Mouse (Mus musculus) stomach, embryonic 14.5 days (tissue): Measurements from ENCODE around the gene Zfp260. TPM values are rescaled to one million over a fixed set of nuclear protein-coding genes. Genes with fewer than 3 reads are reported as not detected.

Source experiments
- ATAC-seq: fragments of 200-750 bp; cut with Nextera tagmentation; 2 replicates; pipeline ENCODE4 v1.8.0; 2017; ENCODE audit warnings: low read depth, moderate TSS enrichment; ENCODE audit not compliant: insufficient number of reproducible peaks, insufficient read depth, low FRiP score
- H3K27ac ChIP-seq: fragments of 300-500 bp; sonication (generic); 2 replicates; pipeline ENCODE4 v1.5.1; 2014; ENCODE audit warnings: mild to moderate bottlenecking, low read length, moderate library complexity, mixed read lengths
- H3K27me3 ChIP-seq: fragments of 300-500 bp; sonication (generic); 2 replicates; pipeline ENCODE4 v1.6.1; 2014; ENCODE audit warnings: low read length, control low read depth, mixed read lengths; ENCODE audit not compliant: control insufficient read depth, insufficient read depth
- H3K36me3 ChIP-seq: fragments of 300-500 bp; sonication (generic); 2 replicates; pipeline ENCODE4 v1.6.1; 2014; ENCODE audit warnings: mild to moderate bottlenecking, control low read depth, low read length, moderate library complexity, mixed read lengths; ENCODE audit not compliant: control insufficient read depth, insufficient read depth
- H3K4me1 ChIP-seq: fragments of 300-500 bp; sonication (generic); 2 replicates; pipeline ENCODE4 v1.6.1; 2014; ENCODE audit warnings: low read length, control low read depth, mixed read lengths; ENCODE audit not compliant: control insufficient read depth, insufficient read depth
- H3K4me2 ChIP-seq: fragments of 300-500 bp; sonication (generic); replicated peaks from 2 replicates; pipeline ENCODE4 v1.6.1; 2014; ENCODE audit warnings: low read depth, low read length, control low read depth
- H3K4me3 ChIP-seq: fragments of 300-500 bp; sonication (generic); 2 replicates; pipeline ENCODE4 v1.5.1; 2014; ENCODE audit warnings: low read depth, low read length, control low read depth
- H3K9ac ChIP-seq: fragments of 300-500 bp; sonication (generic); replicated peaks from 2 replicates; pipeline ENCODE4 v1.6.1; 2014; ENCODE audit warnings: low read depth, mild to moderate bottlenecking, control low read depth, low read length, moderate library complexity, mixed read lengths
- H3K9me3 ChIP-seq: fragments of 300-500 bp; sonication (generic); 2 replicates; pipeline ENCODE4 v1.6.1; 2016; ENCODE audit warnings: low read depth, low read length, control low read depth; ENCODE audit not compliant: control insufficient read depth
- WGBS: fragments of 180-500 bp; shearing (Covaris S2); extraction: QIAGEN DNeasy Blood & Tissue Kit; methylation state at CpG from one replicate; pipeline ENCODE4 v1.1.7; 2014; 5-methylcytosine and 5-hydroxymethylcytosine counted together
- polyA plus RNA-seq: library from polyadenylated mRNA; unstranded; fragments of >200 nt; fragmentation: Nextera tagmentation; extraction: Ambion mirVana; gene quantifications from 2 replicates; pipeline ENCODE4 v1.2.1, GENCODE M21; 2014

Gene Zfp260
- polyA plus RNA-seq, 1 experiment from 2014 or later: 132 TPM

GRCm38 (mm10) chr7:30086524-30086923 is 8.1 kb upstream of the Zfp260 start:
- no peak overlapping the region for H3K27ac ChIP-seq
- H3K36me3 ChIP-seq: peaks cover 27% of the 10 kb centered on the region
- no peak overlapping the region for H3K4me2 ChIP-seq
- no peak for ATAC-seq
- H3K4me1 ChIP-seq: peaks cover 6% of the 10 kb centered on the region; the same call in 1 of the 2 replicates
- no peaks in the 10 kb centered on the region for H3K9me3 ChIP-seq
- 92% methylated on average over 9 of the region's 9 CpGs for whole genome bisulfite sequencing
- no peak overlapping the region for H3K4me3 ChIP-seq
- no peak overlapping the region for H3K9ac ChIP-seq
- no peaks in the 10 kb centered on the region for H3K27me3 ChIP-seq

- Histone ChIP-seq H3K9me3 (no peaks in the 10 kb centered on the region), H3K4me3 (peak overlapping the region; percentile 42), H3K27ac (no peak overlapping the region), H3K4me1 (peaks cover 11% of the 10 kb centered on the region; the same call in 1 of the 2 replicates), H3K9ac (peak overlapping the region; percentile 34), H3K4me2 (peak overlapping the region; percentile 64), H3K36me3 (peaks cover 25% of the 10 kb centered on the region), H3K27me3 (no peaks in the 10 kb centered on the region)
- 13% methylated on average over 6 of the region's 6 CpGs for WGBS
- no peak for ATAC-seq
Observed at GRCm38 (mm10) chr7:30089405-30089804, 5.2 kb upstream of the Zfp260 start.

GRCm38 (mm10) chr7:30090092-30090969 is 4.2 kb upstream of the Zfp260 start, which contains the start of the genes Gm26920 and Zfp566:
Gene Gm26920 (minus strand): TSS chr7:30090410.
Gene Zfp566 (minus strand): TSS chr7:30090527.
- H3K9me3 ChIP-seq: no peaks in the 10 kb centered on the region
- H3K36me3 ChIP-seq: peaks cover 17% of the 10 kb centered on the region
- peak within 1 kb of the TSS; percentile 34 for H3K9ac ChIP-seq
- peak within 1 kb of the TSS; percentile 40; the same call in 1 of the 2 replicates for H3K27ac ChIP-seq
- peak; percentile 92 for ATAC-seq
- no peaks in the 10 kb centered on the region for H3K27me3 ChIP-seq
- WGBS: under 1% methylated on average over 40 of the region's 40 CpGs
- H3K4me3 ChIP-seq: peak within 1 kb of the TSS; percentile 42
- peaks cover 11% of the 10 kb centered on the region; the same call in 1 of the 2 replicates for H3K4me1 ChIP-seq
- peak within 1 kb of the TSS; percentile 66 for H3K4me2 ChIP-seq

GRCm38 (mm10) chr7:30090970-30091585 is 3.5 kb upstream of the Zfp260 start:
- Histone ChIP-seq H3K27ac (peak overlapping the region; percentile 40; the same call in 1 of the 2 replicates), H3K4me2 (peak overlapping the region; percentile 66), H3K4me1 (peaks cover 11% of the 10 kb centered on the region; the same call in 1 of the 2 replicates), H3K27me3 (no peaks in the 10 kb centered on the region), H3K4me3 (peak overlapping the region; percentile 42), H3K9ac (0 out of 2 replicates have a peak overlapping the region, but pooled peaks have one; percentile 6), H3K9me3 (no peaks in the 10 kb centered on the region), H3K36me3 (peaks cover 10% of the 10 kb centered on the region)
- WGBS: 10% methylated on average over 9 of the region's 9 CpGs
- ATAC-seq: no peak

GRCm38 (mm10) chr7:30092666-30093065 is 1.9 kb upstream of the Zfp260 start:
- no peak overlapping the region for H3K4me3 ChIP-seq
- no peak for ATAC-seq

GRCm38 (mm10) chr7:30093918-30094415 is 610 bp upstream of the Zfp260 start:
- peaks cover 15% of the 10 kb centered on the region for H3K4me1 ChIP-seq
- no peak overlapping the region for H3K9ac ChIP-seq
- peak overlapping the region; percentile 52 for H3K4me2 ChIP-seq
- H3K27ac ChIP-seq: peak overlapping the region; percentile 27; the same call in 1 of the 2 replicates
- H3K9me3 ChIP-seq: no peaks in the 10 kb centered on the region
- ATAC-seq: no peak
- peak overlapping the region; percentile 53 for H3K4me3 ChIP-seq
- no peaks in the 10 kb centered on the region for H3K27me3 ChIP-seq
- peaks cover 5% of the 10 kb centered on the region; the same call in 1 of the 2 replicates for H3K36me3 ChIP-seq
- 72% methylated on average over 6 of the region's 6 CpGs for WGBS

More at GRCm38 (mm10) chr7:30092666-30093065, 1.9 kb upstream of the Zfp260 start:
- Histone ChIP-seq H3K4me1 (peaks cover 14% of the 10 kb centered on the region), H3K27ac (no peak overlapping the region), H3K9me3 (no peaks in the 10 kb centered on the region), H3K36me3 (no peaks in the 10 kb centered on the region; the same call in 1 of the 2 replicates), H3K9ac (no peak overlapping the region; the same call in 1 of the 2 replicates), H3K4me2 (no peak overlapping the region), H3K27me3 (no peaks in the 10 kb centered on the region)
- 80% methylated on average over 9 of the region's 9 CpGs for WGBS

GRCm38 (mm10) chr7:30095551-30096125 is 1.1 kb downstream of the Zfp260 start:
- no peaks in the 10 kb centered on the region for H3K9me3 ChIP-seq
- ATAC-seq: no peak
- peaks cover 10% of the 10 kb centered on the region for H3K4me1 ChIP-seq
- H3K9ac ChIP-seq: peak overlapping the region; percentile 62
- under 1% methylated on average over 5 of the region's 5 CpGs for WGBS
- peak overlapping the region; percentile 83 for H3K4me2 ChIP-seq
- peak overlapping the region; percentile 53 for H3K4me3 ChIP-seq
- peak overlapping the region; percentile 36; the same call in 1 of the 2 replicates for H3K27ac ChIP-seq
- H3K36me3 ChIP-seq: peaks cover 16% of the 10 kb centered on the region
- no peaks in the 10 kb centered on the region for H3K27me3 ChIP-seq

GRCm38 (mm10) chr7:30099297-30099696 is 4.7 kb downstream of the Zfp260 start:
- H3K9me3 ChIP-seq: peaks cover 16% of the 10 kb centered on the region
- no peaks in the 10 kb centered on the region for H3K27me3 ChIP-seq
- no peak overlapping the region for H3K27ac ChIP-seq
- no peak overlapping the region for H3K4me3 ChIP-seq
- H3K36me3 ChIP-seq: peaks cover 41% of the 10 kb centered on the region
- no peak overlapping the region for H3K9ac ChIP-seq
- H3K4me2 ChIP-seq: no peak overlapping the region
- no peak for ATAC-seq
- peaks cover 5% of the 10 kb centered on the region for H3K4me1 ChIP-seq
- 92% methylated on average over 13 of the region's 13 CpGs for WGBS
